Mouse (Mus musculus) layer of hippocampus, postnatal 25 days (tissue): ENCODE measurements around the gene Adcy4. TPM values are rescaled to one million over a fixed set of nuclear protein-coding genes. Genes with fewer than 3 reads are reported as not detected.

ENCODE experiments used
- DNase-seq, 2 experiments: peaks; one replicate each; pipeline ENCODE4 v3.0.0; 2022; ENCODE audit warnings: mixed read lengths in 2 of 2, low spot score in 1 of 2; ENCODE audit errors: extremely low spot score in 1 of 2
- total RNA-seq, 2 experiments: library from RNA; stranded (reverse); gene quantifications; 2 replicates each; pipeline ENCODE4 v1.2.3; 2021

The Adcy4 gene
- total RNA-seq, 2 experiments from 2014 or later, result 3.9 to 5.9 TPM

GRCm38 (mm10) chr14:55721700-55722437 is 62.0 kb downstream of the Adcy4 start, which contains the start of gene Rabggta:
Gene Rabggta (minus strand): TSS chr14:55722263.
- DNase-seq, result peak; percentile 93 to 94

DNA sequence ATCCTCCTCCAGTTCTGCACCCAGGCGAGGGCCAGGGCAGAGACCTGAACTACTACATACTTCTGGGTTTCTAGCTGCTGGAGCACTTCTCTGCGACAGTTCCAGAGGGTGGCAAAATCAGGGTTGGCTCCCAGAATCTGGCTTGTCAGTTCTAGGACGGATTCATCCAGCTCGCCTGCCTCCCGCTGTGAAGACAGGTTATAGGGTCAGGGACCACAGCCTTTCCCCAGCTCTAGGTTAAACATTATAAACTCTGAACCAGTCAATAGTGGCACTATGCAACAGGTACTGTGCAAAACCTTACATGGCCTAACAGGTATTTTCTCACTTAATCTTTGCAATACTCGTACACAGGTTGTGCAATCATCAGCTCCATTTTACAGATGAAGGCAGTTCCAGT is 62.8 kb downstream of the Adcy4 start:
- DNase-seq, result no peak

GRCm38 (mm10) chr14:55720666-55721065 is 63.2 kb downstream of the Adcy4 start:
- DNase-seq, result no peak

GRCm38 (mm10) chr14:55719737-55720136 is 64.2 kb downstream of the Adcy4 start:
- DNase-seq, result no peak

Other genes with a start within 250 kb of the Adcy4 start
- gene Pck2, start 243.8 kb downstream of the Adcy4 start, total RNA-seq, result 10 to 100 TPM; 37.2 to 37.8 TPM
- gene Dcaf11, start 224.1 kb downstream of the Adcy4 start, total RNA-seq, result 10 to 100 TPM; 72.7 to 86.4 TPM
- under 1 TPM; 0.89 to 0.92 TPM for gene A730061H03Rik, start 223.7 kb downstream of the Adcy4 start, total RNA-seq
- gene Fitm1, start 208.5 kb downstream of the Adcy4 start, total RNA-seq, result not detected
- gene Psme1, start 206.0 kb downstream of the Adcy4 start, total RNA-seq, result 10 to 100 TPM; 49.3 to 56.6 TPM
- gene Emc9, start 198.8 kb downstream of the Adcy4 start, total RNA-seq, result 10 to 100 TPM; 47.2 to 56.6 TPM
- gene Psme2, start 193.0 kb downstream of the Adcy4 start, total RNA-seq, result 10 to 100 TPM; 47.9 to 55.6 TPM
- gene Rnf31, start 192.4 kb downstream of the Adcy4 start, total RNA-seq, result 10 to 100 TPM; 36.4 to 41.9 TPM
- 10 to 100 TPM in 1 of 2 experiments, 1 to 10 TPM in 1; 9.6 to 12.2 TPM for gene Irf9, start 180.5 kb downstream of the Adcy4 start, total RNA-seq
- gene Rec8, start 166.1 kb downstream of the Adcy4 start, total RNA-seq, result 1 to 10 TPM; 1.2 to 2.7 TPM
- gene Ipo4, start 148.1 kb downstream of the Adcy4 start, total RNA-seq, result 100 to 1,000 TPM; 118 to 121 TPM
- gene Gm49378, start 146.2 kb downstream of the Adcy4 start, total RNA-seq, result 1 to 10 TPM; 2.1 to 6.3 TPM
- gene Tm9sf1, start 140.3 kb downstream of the Adcy4 start, total RNA-seq, result 10 to 100 TPM; 42.2 to 49.7 TPM
- gene Tssk4, start 133.9 kb downstream of the Adcy4 start, total RNA-seq, result under 1 TPM; 0.71 to 0.94 TPM
- 10 to 100 TPM; 49.2 to 50.4 TPM for gene Mdp1, start 123.6 kb downstream of the Adcy4 start, total RNA-seq
- 10 to 100 TPM; 26.8 to 29.3 TPM for gene Gmpr2, start 112.2 kb downstream of the Adcy4 start, total RNA-seq
- gene Nedd8, start 112.0 kb downstream of the Adcy4 start, total RNA-seq, result 100 to 1,000 TPM; 303 to 311 TPM
- 10 to 100 TPM; 14.0 to 14.9 TPM for gene Tinf2, start 102.3 kb downstream of the Adcy4 start, total RNA-seq
- gene Tgm1, start 70.2 kb downstream of the Adcy4 start, total RNA-seq, result under 1 TPM; 0.17 to 0.23 TPM
- 10 to 100 TPM; 40.1 to 45.0 TPM for gene Rabggta, start 61.8 kb downstream of the Adcy4 start, total RNA-seq
- 10 to 100 TPM; 78.3 to 94.9 TPM for gene Dhrs1, start 38.4 kb downstream of the Adcy4 start, total RNA-seq
- gene Nop9, start 38.4 kb downstream of the Adcy4 start, total RNA-seq, result 10 to 100 TPM; 13.4 to 13.6 TPM
- gene Cideb, start 25.6 kb downstream of the Adcy4 start, total RNA-seq, result 1 to 10 TPM; 1.4 to 2.1 TPM
- gene Ltb4r2, start 22.7 kb downstream of the Adcy4 start, total RNA-seq, result under 1 TPM; 0.10 to 0.19 TPM
- under 1 TPM in 1 of 2 experiments, not detected in 1; 0.32 TPM for gene Ltb4r1, start 18.1 kb downstream of the Adcy4 start, total RNA-seq
- 1 to 10 TPM in 1 of 2 experiments, under 1 TPM in 1; 0.61 to 1.2 TPM for gene Ripk3, start 4.8 kb upstream of the Adcy4 start, total RNA-seq
- 1 to 10 TPM; 1.6 to 3.9 TPM for gene Nfatc4, start 39.0 kb upstream of the Adcy4 start, total RNA-seq
- 10 to 100 TPM in 1 of 2 experiments, 1 to 10 TPM in 1; 8.5 to 10.7 TPM for gene Nynrin, start 69.9 kb upstream of the Adcy4 start, total RNA-seq
- gene Cbln3, start 100.3 kb upstream of the Adcy4 start, total RNA-seq, result 1 to 10 TPM in 1 of 2 experiments, under 1 TPM in 1; 0.42 to 1.4 TPM
- gene Khnyn, start 100.9 kb upstream of the Adcy4 start, total RNA-seq, result 10 to 100 TPM; 10.5 to 12.1 TPM
- 10 to 100 TPM; 74.9 to 79.0 TPM for gene Sdr39u1, start 116.2 kb upstream of the Adcy4 start, total RNA-seq
- under 1 TPM in 1 of 2 experiments, not detected in 1; 0.59 TPM for gene Cma1, start 160.6 kb upstream of the Adcy4 start, total RNA-seq
- not detected for gene Cma2, start 166.9 kb upstream of the Adcy4 start, total RNA-seq
- gene Mcpt1, start 233.9 kb upstream of the Adcy4 start, total RNA-seq, result not detected
- gene Mcpt9, start 246.4 kb upstream of the Adcy4 start, total RNA-seq, result not detected